Mouse (Mus musculus) ES-E14 (cell line): Measurements from ENCODE around the gene Gm867. TPM values are rescaled to one million over a fixed set of nuclear protein-coding genes. Genes with fewer than 3 reads are reported as not detected.

ENCODE experiments used
- DNase-seq: peaks from one replicate; pipeline ENCODE4 v3.0.0-alpha.2; 2013; ENCODE audit warnings: low read depth, low spot score
- H3K27ac ChIP-seq: 2 replicates; pipeline ENCODE4 v1.5.1; 2012; ENCODE audit warnings: low read depth, mild to moderate bottlenecking, low read length, moderate library complexity, mixed read lengths; ENCODE audit not compliant: poor library complexity, insufficient read depth, severe bottlenecking
- H3K36me3 ChIP-seq: 2 replicates; pipeline ENCODE4 v1.6.1; 2012; ENCODE audit warnings: mild to moderate bottlenecking, low read length, moderate library complexity, mixed read lengths; ENCODE audit not compliant: control insufficient read depth, poor library complexity, insufficient read depth, severe bottlenecking
- H3K4me1 ChIP-seq, 2 experiments: fragments of 150-350 bp in 1 of 2; sonication (generic) in 1 of 2; 2 replicates each; pipeline ENCODE4 v1.6.1; 2012; ENCODE audit warnings: low read length in 2 of 2, mild to moderate bottlenecking in 1 of 2, mixed read lengths in 1 of 2; ENCODE audit not compliant: control insufficient read depth in 2 of 2, insufficient read depth in 2 of 2, poor library complexity in 1 of 2
- H3K4me3 ChIP-seq, 2 experiments: fragments of 150-350 bp in 1 of 2; sonication (generic) in 1 of 2; 2 replicates each; pipeline ENCODE4 v1.5.1; 2012; ENCODE audit warnings: low read length in 2 of 2, low read depth in 1 of 2, mild to moderate bottlenecking in 1 of 2, mixed read lengths in 1 of 2; ENCODE audit not compliant: insufficient read depth in 1 of 2, poor library complexity in 1 of 2, severe bottlenecking in 1 of 2
- H3K9ac ChIP-seq: 2 replicates; pipeline ENCODE4 v1.6.1; 2012; ENCODE audit warnings: low read depth, mild to moderate bottlenecking, low read length, mixed read lengths; ENCODE audit not compliant: poor library complexity, insufficient read depth, severe bottlenecking
- H3K9me3 ChIP-seq: fragments of 150-350 bp; sonication (generic); 2 replicates; pipeline ENCODE4 v1.6.1; 2012; ENCODE audit warnings: low read depth, mild to moderate bottlenecking, low read length; ENCODE audit not compliant: control insufficient read depth, insufficient read depth
- CHD2 ChIP-seq: IDR thresholded peaks from 2 replicates; pipeline ENCODE4 v1.6.1; 2014; ENCODE audit warnings: mild to moderate bottlenecking, low read depth, low read length, inconsistent platforms
- HCFC1 ChIP-seq: IDR thresholded peaks from 2 replicates; pipeline ENCODE4 v1.6.1; 2012; ENCODE audit warnings: low read length, inconsistent platforms, borderline replicate concordance; ENCODE audit not compliant: insufficient read depth
- MAFK ChIP-seq: IDR thresholded peaks from 2 replicates; pipeline ENCODE4 v1.6.1; 2014; ENCODE audit warnings: mild to moderate bottlenecking, low read depth, low read length, inconsistent platforms; ENCODE audit not compliant: insufficient read depth
- ZC3H11A ChIP-seq: IDR thresholded peaks from 2 replicates; pipeline ENCODE4 v1.6.1; 2012; ENCODE audit warnings: low read depth, mild to moderate bottlenecking, inconsistent platforms, low read length, borderline replicate concordance
- ZNF384 ChIP-seq: IDR thresholded peaks from 2 replicates; pipeline ENCODE4 v1.6.1; 2012; ENCODE audit warnings: low read depth, low read length, inconsistent platforms
- in situ Hi-C, 2 experiments: fragments of 600-800 bp; cut with MboI; formaldehyde crosslinking; loops; one replicate each; pipeline ENCODE4 v1.15.1; 2025; ENCODE audit warnings: low sequenced_read_pairs in 2 of 2, inconsistent platforms in 1 of 2; ENCODE audit not compliant: unreplicated experiment in 2 of 2
- total RNA-seq: library from RNA; depleted of rRNA; stranded (reverse); fragments of 300-350 nt; gene quantifications from 2 replicates; pipeline ENCODE4 v1.2.3, GENCODE M21; 2012

Gene Gm867
- total RNA-seq, 1 experiment = 1.1 TPM

DNA sequence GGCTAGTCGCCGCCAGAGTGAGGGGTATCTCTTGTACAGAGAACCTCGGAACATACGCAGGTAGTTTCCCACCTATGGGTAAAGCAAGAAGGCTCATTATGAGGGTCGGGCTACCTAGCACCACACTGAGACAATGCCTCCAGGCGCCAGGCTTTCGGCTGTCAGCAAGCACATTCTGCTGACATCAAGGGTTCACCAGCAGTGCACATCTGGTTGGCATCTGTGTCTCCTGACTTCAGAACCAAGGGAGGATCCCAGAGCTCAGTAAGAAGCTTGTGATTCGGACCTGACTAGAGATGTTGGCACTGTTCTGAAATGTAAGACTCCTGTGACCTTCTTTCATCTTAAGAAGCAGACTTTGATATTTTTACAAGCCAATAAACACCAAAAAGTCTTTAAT is 23.6 kb downstream of the Gm867 start:
- Histone ChIP-seq H3K9ac (no peak overlapping the region), H3K9me3 (no peaks in the 10 kb centered on the region), H3K36me3 (peaks cover 29% of the 10 kb centered on the region; the same call in 1 of the 2 replicates), H3K4me3 (no peak overlapping the region), H3K27ac (no peak overlapping the region), H3K4me1 (peaks cover 2 to 3% of the 10 kb centered on the region in 2 experiments; a peak in 2 of 4 replicates)
- in situ Hi-C loops = no loop called here
- DNase-seq = no peak
- TF ChIP-seq MAFK (no peak), ZNF384 (no peak), ZC3H11A (no peak), CHD2 (no peak), HCFC1 (no peak)

DNA sequence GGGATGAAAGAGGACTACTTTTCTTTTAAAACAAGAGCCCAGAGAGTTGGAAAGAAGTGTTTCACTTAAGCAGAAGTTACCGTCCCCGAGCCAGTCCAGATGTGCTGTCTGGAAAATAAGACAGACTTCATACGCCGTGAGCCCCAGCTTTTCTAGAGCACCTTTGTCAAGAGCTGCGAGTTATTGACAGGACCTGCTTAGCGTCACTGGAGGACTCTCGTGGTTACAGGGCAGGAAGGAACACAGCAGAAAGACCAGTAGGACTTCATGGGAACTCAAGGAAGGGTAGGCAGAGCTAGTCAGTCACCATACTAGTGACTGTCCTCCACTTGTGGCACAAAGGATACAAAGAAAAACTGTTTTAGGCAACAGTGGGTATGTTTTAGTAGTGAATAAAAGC is 24.9 kb downstream of the Gm867 start:
- no peak for DNase-seq
- Histone ChIP-seq H3K9me3 (no peaks in the 10 kb centered on the region), H3K9ac (no peak overlapping the region), H3K4me3 (no peak overlapping the region), H3K36me3 (peaks cover 41% of the 10 kb centered on the region), H3K27ac (no peak overlapping the region), H3K4me1 (peaks cover 0 to 3% of the 10 kb centered on the region in 2 experiments; a peak in 2 of 4 replicates)
- TF ChIP-seq ZNF384 = no peak
- TF ChIP-seq CHD2 = no peak
- no peak for TF ChIP-seq MAFK
- no peak for TF ChIP-seq ZC3H11A
- TF ChIP-seq HCFC1 = no peak
- in situ Hi-C loops = no loop called here

DNA sequence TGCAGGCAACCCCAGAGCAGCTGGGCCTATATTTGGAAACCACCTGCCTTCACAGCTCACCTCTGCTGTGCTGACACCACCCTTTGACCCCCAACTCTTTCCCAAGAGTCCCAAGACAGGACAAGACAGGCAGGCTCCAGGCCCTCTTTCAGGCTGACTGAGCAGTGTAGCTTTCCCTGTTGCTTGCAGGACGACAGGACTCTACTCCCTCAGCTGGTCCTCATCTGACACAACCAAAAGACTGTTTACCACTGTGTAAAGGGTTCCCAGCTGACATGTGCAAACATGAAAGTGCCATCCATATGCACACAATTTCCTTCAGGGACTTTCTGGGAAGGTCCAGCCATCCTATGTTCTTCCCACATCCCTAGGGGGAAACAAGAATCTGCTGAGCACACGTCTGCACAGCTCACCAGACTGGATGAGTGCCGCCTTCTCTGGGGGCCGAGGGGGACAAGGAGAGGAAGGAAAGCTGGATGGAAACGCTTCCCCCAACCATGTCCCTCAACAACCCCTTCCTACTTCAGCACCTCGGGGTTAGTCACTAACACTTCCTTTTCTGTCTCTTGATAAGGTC is 27.4 kb downstream of the Gm867 start:
- Histone ChIP-seq H3K9me3 (no peaks in the 10 kb centered on the region), H3K4me3 (no peak overlapping the region), H3K4me1 (peaks cover 0 to 3% of the 10 kb centered on the region in 2 experiments; a peak in 2 of 4 replicates), H3K36me3 (peaks cover 49% of the 10 kb centered on the region), H3K9ac (no peak overlapping the region), H3K27ac (no peak overlapping the region)
- in situ Hi-C loops = no loop called here
- TF ChIP-seq MAFK (no peak), HCFC1 (no peak), CHD2 (no peak), ZC3H11A (no peak), ZNF384 (no peak)
- DNase-seq = no peak

DNA sequence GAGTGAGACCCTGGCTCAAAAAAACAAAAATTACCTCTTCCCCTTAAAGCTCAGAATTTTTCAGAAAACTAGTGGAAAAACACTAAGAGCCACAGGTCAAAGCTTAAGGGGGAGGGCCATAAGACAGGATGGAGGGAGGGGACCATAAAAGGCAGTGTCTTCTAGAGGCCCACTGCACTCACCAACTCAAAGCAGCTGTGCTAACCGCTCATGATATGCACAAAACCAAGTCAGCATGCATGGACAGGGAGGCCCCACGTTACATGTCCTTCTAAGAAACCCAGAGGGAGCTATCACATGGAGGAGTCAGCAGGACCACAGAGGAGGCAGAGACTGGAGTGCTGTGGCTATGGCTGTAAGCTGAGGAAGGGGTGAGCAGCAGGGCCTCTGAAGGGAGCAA is 29.8 kb downstream of the Gm867 start:
- Histone ChIP-seq H3K27ac (no peak overlapping the region), H3K4me1 (no peaks in the 10 kb centered on the region; a peak in 1 of 4 replicates), H3K36me3 (peaks cover 49% of the 10 kb centered on the region), H3K9me3 (no peaks in the 10 kb centered on the region), H3K4me3 (no peak overlapping the region), H3K9ac (no peak overlapping the region)
- in situ Hi-C loops = no loop called here
- TF ChIP-seq ZNF384 (no peak), HCFC1 (no peak), CHD2 (no peak), MAFK (no peak), ZC3H11A (no peak)
- no peak for DNase-seq
